Mouse (Mus musculus) forebrain, postnatal 0 days (tissue): ENCODE data around the gene Foxk1. TPM values are rescaled to one million over a fixed set of nuclear protein-coding genes. Genes with fewer than 3 reads are reported as not detected.

Experiments
- ATAC-seq: fragments of 200-750 bp; cut with Nextera tagmentation; 2 replicates; pipeline ENCODE4 v1.8.0; 2017; ENCODE audit warnings: mild to moderate bottlenecking, moderate library complexity
- DNase-seq: peaks from one replicate; pipeline ENCODE4 v3.0.0-alpha.2; 2015
- H3K27ac ChIP-seq: fragments of 300-500 bp; sonication (generic); 2 replicates; pipeline ENCODE4 v1.5.1; 2014; ENCODE audit warnings: low read depth, mild to moderate bottlenecking, antibody characterized with exemption, low read length, moderate library complexity, mixed read lengths
- H3K27me3 ChIP-seq: fragments of 300-500 bp; sonication (generic); 2 replicates; pipeline ENCODE4 v1.6.1; 2014; ENCODE audit warnings: mild to moderate bottlenecking, low read length, mixed read lengths; ENCODE audit not compliant: insufficient read depth
- H3K36me3 ChIP-seq: fragments of 300-500 bp; sonication (generic); 2 replicates; pipeline ENCODE4 v1.6.1; 2014; ENCODE audit warnings: mild to moderate bottlenecking, moderate library complexity; ENCODE audit not compliant: insufficient read depth
- H3K4me1 ChIP-seq: fragments of 300-500 bp; sonication (generic); 2 replicates; pipeline ENCODE4 v1.6.1; 2014; ENCODE audit warnings: antibody characterized with exemption; ENCODE audit not compliant: insufficient read depth
- H3K4me2 ChIP-seq: fragments of 300-500 bp; sonication (generic); 2 replicates; pipeline ENCODE4 v1.6.1; 2014; ENCODE audit warnings: low read depth, mild to moderate bottlenecking, moderate library complexity
- H3K4me3 ChIP-seq: fragments of 300-500 bp; sonication (generic); 2 replicates; pipeline ENCODE4 v1.5.1; 2014; ENCODE audit warnings: low read depth, low read length, mixed read lengths
- H3K9ac ChIP-seq: fragments of 300-500 bp; sonication (generic); 2 replicates; pipeline ENCODE4 v1.6.1; 2014; ENCODE audit warnings: mild to moderate bottlenecking
- H3K9me3 ChIP-seq: fragments of 300-500 bp; sonication (generic); 2 replicates; pipeline ENCODE4 v1.6.1; 2016; ENCODE audit warnings: low read length
- CTCF ChIP-seq: sonication (generic); IDR thresholded peaks from 2 replicates; pipeline ENCODE4 v1.5.1; 2016; ENCODE audit warnings: antibody characterized with exemption, control low read depth, low read depth
- WGBS: fragments of 180-500 bp; shearing (Covaris S2); extraction: QIAGEN DNeasy Blood & Tissue Kit; methylation state at CpG from one replicate; pipeline ENCODE4 v1.1.7; 2014; 5-methylcytosine and 5-hydroxymethylcytosine counted together
- polyA plus RNA-seq: library from polyadenylated mRNA; unstranded; fragments of >200 nt; fragmentation: Nextera tagmentation; extraction: Ambion mirVana; gene quantifications from 2 replicates; pipeline ENCODE4 v1.2.1, GENCODE M21; 2015
- total RNA-seq: library from RNA; depleted of rRNA; stranded (reverse); fragments of >200 nt; gene quantifications from 2 replicates; pipeline ENCODE4 v1.2.3, GENCODE M21; 2014

Gene Foxk1
- total and polyA plus RNA-seq, 2 experiments from 2014 or later: 5.0 to 19.0 TPM

DNA sequence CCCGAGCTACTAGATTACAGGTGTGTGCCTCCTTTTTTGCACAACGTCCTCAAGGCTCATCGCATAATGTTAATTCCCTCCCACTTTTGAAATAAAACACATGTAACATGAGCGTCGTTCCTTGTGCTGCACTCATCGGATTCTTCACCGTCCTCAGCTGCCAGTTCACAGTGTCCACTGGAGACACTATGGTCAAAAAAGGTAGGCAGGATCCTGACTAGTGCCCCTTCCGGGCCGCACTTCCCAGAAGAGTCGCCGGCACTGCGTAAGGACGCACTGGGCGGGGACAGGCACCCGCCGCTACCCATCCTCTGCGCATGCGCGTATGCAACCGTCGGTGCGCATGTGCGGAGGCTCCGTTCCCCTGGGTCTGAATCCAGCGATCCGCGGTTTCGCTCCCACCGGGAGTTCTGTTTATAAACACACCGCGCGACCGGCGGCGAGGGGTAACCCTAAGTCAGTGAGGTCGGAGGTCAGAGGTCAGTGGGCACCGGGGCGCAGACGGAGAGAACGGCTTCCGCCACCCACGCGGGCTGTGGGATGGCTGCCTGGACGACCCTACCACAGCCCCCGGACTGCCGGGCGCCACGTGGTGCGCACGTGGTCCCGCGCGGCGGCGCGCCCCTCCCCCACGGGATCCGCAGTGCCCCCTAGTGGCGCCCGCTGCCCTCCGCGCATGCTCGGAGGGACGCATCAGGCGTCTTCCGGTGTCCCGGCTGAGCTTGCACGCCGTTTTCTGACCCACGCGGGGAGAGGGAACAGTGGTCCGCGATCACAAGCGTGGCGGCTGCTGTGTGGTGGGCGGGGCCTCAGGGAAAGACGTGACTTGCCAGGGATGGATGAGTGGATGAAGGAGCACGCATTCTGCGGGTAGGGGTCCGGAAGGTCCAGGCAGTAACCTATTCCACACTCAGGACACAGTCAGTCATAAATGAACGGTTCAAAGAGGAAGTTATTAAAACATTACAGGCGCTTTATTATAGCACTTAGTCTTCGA, 33.9 kb upstream of the Foxk1 start:
- TF ChIP-seq CTCF: peak; percentile 99
- DNase-seq (peak; percentile 99), ATAC-seq (peak; percentile 92)
- H3K36me3 ChIP-seq: no peaks in the 10 kb centered on the region
- H3K4me2 ChIP-seq: peak overlapping the region; percentile 54
- peaks cover 5% of the 10 kb centered on the region for H3K4me1 ChIP-seq
- no peaks in the 10 kb centered on the region for H3K9me3 ChIP-seq
- 2% methylated on average over 83 of the region's 83 CpGs for WGBS
- peak overlapping the region; percentile 56 for H3K9ac ChIP-seq
- H3K27me3 ChIP-seq: no peaks in the 10 kb centered on the region
- H3K4me3 ChIP-seq: peak overlapping the region; percentile 56
- H3K27ac ChIP-seq: peak overlapping the region; percentile 60

DNA sequence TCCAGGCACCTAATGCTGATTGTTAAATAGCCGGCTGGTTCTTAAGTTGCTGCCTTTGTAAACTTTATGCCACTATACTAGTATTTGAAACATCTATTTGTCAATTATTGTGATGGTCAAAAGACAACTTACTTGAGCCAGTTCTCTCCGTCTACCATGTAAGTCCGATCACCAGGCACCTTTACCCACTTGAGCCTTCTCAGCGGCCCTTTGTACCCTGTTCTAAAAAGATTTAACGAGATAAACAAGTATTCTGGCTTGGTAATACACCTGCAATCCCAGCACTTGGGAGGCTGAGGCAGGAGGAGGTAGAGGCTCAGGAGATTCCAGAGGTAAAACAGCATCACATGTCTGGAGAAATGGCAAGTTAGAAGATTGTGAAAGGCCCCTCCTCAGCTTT, 33.2 kb upstream of the Foxk1 start:
- WGBS: 38% methylated on average over 5 of the region's 5 CpGs
- no peaks in the 10 kb centered on the region for H3K36me3 ChIP-seq

DNA sequence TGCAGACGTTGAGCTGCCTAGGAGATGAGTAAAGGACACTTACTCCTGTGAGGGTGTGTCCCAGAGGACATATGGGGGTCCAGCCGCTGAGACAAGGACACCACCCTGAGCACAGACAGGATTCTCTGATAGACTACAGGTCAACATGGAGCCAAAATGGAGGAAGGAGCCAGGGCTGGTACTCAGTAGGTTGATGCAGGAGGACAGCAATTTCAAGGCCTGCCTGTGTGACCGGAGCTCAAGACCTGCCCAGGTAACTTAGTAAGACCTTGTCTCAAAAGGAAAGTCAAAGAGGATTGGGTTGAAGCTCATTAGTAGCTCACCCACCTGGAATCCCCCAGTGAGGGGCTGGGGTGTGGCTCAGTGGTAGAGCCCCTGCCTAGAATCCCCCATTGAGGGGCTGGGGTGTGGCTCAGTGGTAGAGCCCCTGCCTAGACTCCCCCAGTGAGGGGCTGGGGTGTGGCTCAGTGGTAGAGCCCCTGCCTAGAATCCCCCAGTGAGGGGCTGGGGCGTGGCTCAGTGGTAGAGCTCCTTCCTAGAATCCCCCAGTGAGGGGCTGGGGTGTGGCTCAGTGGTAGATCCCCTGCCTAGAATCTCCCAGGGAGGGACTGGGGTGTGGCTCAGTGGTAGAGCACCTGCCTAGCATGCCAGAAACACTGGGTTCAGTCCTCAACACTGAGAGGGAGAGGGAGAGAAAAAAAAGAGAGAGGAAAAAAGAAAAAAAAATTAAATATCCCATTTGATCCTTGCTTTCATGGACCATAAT, 30.7 kb upstream of the Foxk1 start:
- Histone ChIP-seq H3K4me1 (peaks cover 5% of the 10 kb centered on the region), H3K27ac (no peak overlapping the region), H3K4me2 (no peak overlapping the region), H3K4me3 (no peak overlapping the region), H3K9ac (no peak overlapping the region; the same call in 1 of the 2 replicates), H3K9me3 (no peaks in the 10 kb centered on the region), H3K36me3 (no peaks in the 10 kb centered on the region), H3K27me3 (no peaks in the 10 kb centered on the region)
- no peak for TF ChIP-seq CTCF
- ATAC-seq (no peak), DNase-seq (no peak)
- 95% methylated on average over 4 of the region's 4 CpGs for WGBS

More for the DNA sequence above, 33.2 kb upstream of the Foxk1 start:
- peak overlapping the region; percentile 56 for H3K9ac ChIP-seq
- TF ChIP-seq CTCF: no peak
- H3K27ac ChIP-seq: peak overlapping the region; percentile 60; the same call in 1 of the 2 replicates
- H3K4me2 ChIP-seq: peak overlapping the region; percentile 54
- no peaks in the 10 kb centered on the region for H3K27me3 ChIP-seq
- ATAC-seq: no peak
- peak overlapping the region; percentile 56 for H3K4me3 ChIP-seq
- no peak for DNase-seq
- no peaks in the 10 kb centered on the region for H3K9me3 ChIP-seq
- H3K4me1 ChIP-seq: peaks cover 5% of the 10 kb centered on the region

DNA sequence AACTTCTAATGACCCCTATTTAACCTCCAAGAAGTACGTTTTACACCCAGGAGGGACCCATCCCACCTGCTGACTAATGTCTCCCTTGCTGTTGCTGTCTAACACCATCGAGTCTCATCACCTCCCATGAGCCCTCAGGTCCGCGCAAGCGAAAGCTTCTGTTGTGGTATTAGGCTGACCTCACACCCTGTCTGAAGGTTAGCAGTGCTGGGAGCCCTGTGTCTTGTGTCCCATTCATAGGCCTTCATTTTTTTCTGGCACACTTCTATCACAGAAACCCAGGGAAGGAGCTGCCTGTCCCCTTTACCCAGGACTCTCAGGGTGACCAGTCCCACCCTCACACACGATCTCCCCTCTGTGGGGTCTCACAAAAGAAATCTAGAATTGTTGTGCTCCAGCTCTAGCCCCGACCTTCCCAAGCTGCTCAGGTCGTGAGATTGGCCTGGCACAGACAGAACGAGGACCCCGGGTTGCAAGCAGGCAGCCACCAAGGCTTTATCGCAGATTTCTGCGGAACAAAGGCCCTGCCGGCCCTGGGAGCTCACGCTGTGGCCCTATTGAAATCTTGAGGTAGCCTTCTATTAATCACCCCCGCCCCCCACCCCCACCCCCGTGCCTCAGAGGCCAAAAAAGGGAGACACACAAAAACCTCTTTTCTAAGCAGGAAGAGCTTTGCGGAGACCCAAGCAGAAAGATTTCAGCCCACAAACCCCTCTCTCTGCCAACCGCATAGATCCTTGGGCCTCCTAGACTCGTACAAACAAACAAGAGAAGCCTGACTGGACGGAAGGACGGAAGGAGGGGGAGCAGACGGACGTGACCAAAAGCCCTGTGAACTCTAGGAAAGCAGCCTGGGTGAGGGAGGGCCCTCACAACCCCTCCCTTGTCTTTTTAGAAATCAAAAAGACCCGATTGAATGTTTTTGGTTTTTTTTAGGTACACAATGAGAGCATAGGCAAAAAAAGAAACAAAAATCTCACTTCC, 29.8 kb upstream of the Foxk1 start:
- H3K27ac ChIP-seq: peak overlapping the region; percentile 67
- H3K27me3 ChIP-seq: no peaks in the 10 kb centered on the region
- no peaks in the 10 kb centered on the region for H3K36me3 ChIP-seq
- H3K4me1 ChIP-seq: peaks cover 4% of the 10 kb centered on the region
- H3K4me2 ChIP-seq: no peak overlapping the region
- H3K4me3 ChIP-seq: no peak overlapping the region
- ATAC-seq (peak; percentile 10; the same call in 1 of the 2 replicates), DNase-seq (peak; percentile 35)
- TF ChIP-seq CTCF: no peak
- H3K9ac ChIP-seq: peak overlapping the region; percentile 35; the same call in 1 of the 2 replicates
- WGBS: 6% methylated on average over 24 of the region's 24 CpGs
- no peaks in the 10 kb centered on the region for H3K9me3 ChIP-seq

DNA sequence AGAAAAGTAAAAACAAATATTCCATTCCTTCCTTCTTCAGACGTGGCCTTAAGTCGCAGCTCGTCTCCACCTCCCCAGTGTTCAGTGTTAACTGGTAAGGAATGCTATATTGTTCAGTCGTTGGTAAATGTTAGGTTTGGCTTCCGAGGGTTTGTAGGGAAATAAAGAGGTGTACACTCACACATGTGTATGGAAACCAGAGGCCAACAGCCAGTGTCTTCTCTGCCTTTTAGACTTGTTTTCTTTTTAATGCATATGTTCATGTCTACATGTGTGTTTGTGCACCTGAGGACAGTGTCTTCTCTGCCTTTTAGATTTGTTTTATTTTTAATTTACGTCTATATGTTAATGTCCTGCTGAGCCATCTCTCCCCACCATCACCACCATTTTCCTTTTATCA, 29.1 kb upstream of the Foxk1 start:
- no peak for ATAC-seq
- no peak overlapping the region for H3K9ac ChIP-seq
- WGBS: 13% methylated on average over 6 of the region's 6 CpGs

DNA sequence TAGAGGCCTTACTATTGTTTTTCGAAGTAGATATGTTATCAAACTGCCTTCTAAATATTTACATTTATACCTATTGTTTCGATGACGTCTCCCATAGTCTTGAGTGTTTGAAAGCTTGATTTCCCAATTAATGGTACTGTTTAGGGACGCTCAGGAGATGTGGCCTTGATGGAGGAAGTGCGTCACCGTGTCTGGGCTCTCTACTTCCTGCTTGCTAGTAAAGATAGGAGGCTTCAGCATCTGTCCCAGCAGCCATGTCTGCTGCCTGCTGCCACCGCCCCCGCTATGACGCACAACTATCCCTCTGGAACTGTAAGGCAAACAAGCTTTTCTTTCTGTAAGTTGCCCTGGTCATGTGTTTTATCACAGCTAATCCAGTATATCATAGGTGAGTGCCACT, 27.0 kb upstream of the Foxk1 start:
- no peaks in the 10 kb centered on the region for H3K9me3 ChIP-seq
- no peaks in the 10 kb centered on the region for H3K4me1 ChIP-seq
- no peak overlapping the region for H3K9ac ChIP-seq
- no peak overlapping the region for H3K27ac ChIP-seq
- no peak overlapping the region for H3K4me3 ChIP-seq
- H3K4me2 ChIP-seq: no peak overlapping the region
- no peaks in the 10 kb centered on the region for H3K36me3 ChIP-seq
- H3K27me3 ChIP-seq: no peaks in the 10 kb centered on the region
- DNase-seq (no peak), ATAC-seq (no peak)
- 96% methylated on average over 9 of the region's 9 CpGs for WGBS
- TF ChIP-seq CTCF: no peak

More for the DNA sequence above, 29.1 kb upstream of the Foxk1 start:
- no peak overlapping the region for H3K4me3 ChIP-seq
- DNase-seq: no peak
- no peaks in the 10 kb centered on the region for H3K36me3 ChIP-seq
- H3K27ac ChIP-seq: peak overlapping the region; percentile 67; the same call in 1 of the 2 replicates
- TF ChIP-seq CTCF: no peak
- no peaks in the 10 kb centered on the region for H3K9me3 ChIP-seq
- H3K4me2 ChIP-seq: no peak overlapping the region
- H3K4me1 ChIP-seq: no peaks in the 10 kb centered on the region
- H3K27me3 ChIP-seq: no peaks in the 10 kb centered on the region
